Mouse (Mus musculus): Measurements from ENCODE around the gene Trio.

- no peak for TF ChIP-seq CTCF (IDR thresholded peaks at IDR 0.05; ENCODE audit: borderline replicate concordance, insufficient read depth, low read length)
- TF ChIP-seq POLR2A (IDR thresholded peaks at IDR 0.05; ENCODE audit: low read depth, low read length), result no peak
Observed at GRCm38 (mm10) chr15:27708968-27709612, 316.6 kb downstream of the Trio start.

Data from embryonic fibroblast, embryonic 13.5 days (primary cell).